Mouse (Mus musculus): Measurements from ENCODE around the gene Nanos1. TPM values are rescaled to one million over a fixed set of nuclear protein-coding genes. Genes with fewer than 3 reads are reported as not detected.

Gene Nanos1
- polyA plus RNA-seq (2015; fragmentation: Nextera tagmentation; extraction: Ambion mirVana), result 2.2 and 2.7 TPM in 2 replicates

GRCm38 (mm10) chr19:60755438-60756191, at the start of gene Nanos1:
Gene Nanos1, plus strand, starts transcription at chr19:60755987.

DNA sequence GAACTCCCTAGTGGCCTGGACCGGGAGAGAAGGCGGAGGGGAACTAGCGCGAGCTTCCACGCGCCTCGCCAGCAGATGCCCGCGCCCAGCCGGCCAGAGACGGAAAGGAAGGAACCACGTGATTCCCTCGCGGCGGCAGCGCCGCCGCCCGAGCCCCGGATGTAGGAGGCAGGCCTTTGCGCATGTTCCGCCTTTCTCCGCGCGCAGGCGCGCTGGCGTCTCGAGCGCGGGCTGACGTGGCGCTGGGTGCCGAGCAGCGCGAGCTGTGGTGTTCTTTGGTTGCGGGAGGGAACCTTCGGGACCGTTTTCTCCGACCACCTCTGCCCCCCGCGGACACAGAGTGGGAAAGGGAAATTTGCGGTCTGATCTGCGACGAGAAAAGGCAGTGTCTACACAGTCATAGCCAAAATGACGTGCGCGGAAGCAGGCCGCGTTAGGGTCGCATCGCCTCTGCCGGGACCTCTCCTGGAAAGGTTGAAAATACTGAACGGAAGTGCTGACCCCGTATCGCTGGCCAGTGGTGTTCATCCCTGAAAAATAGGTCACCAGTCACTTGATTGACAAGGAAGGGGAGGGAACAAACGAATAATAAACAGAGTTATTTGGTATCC, 34.9 kb downstream of the Nanos1 start, which contains the start of gene Eif3a:
Gene Eif3a (minus strand): TSS at position 108 of the 611 bp plus-strand sequence.

Small RNAs within 50 kb of the gene (microRNA-seq; reads per million reads assigned to microRNA genes)
- not detected for gene mmu-mir-3084-1 (ENCODE audit: borderline replicate concordance, insufficient number of aligned reads)

Other genes with a start within 250 kb of the Nanos1 start
- gene Cacul1, start 175.0 kb upstream of the Nanos1 start, polyA plus RNA-seq (2015; fragmentation: Nextera tagmentation; extraction: Ambion mirVana), result 13.5 and 16.5 TPM in 2 replicates
- 47.5 and 69.9 TPM in 2 replicates for gene Eif3a, start 34.7 kb downstream of the Nanos1 start, polyA plus RNA-seq (2015; fragmentation: Nextera tagmentation; extraction: Ambion mirVana)
- gene Fam45a, start 55.6 kb downstream of the Nanos1 start, polyA plus RNA-seq (2015; fragmentation: Nextera tagmentation; extraction: Ambion mirVana), result 30.1 and 36.1 TPM in 2 replicates
- gene Sfxn4, start 105.5 kb downstream of the Nanos1 start, polyA plus RNA-seq (2015; fragmentation: Nextera tagmentation; extraction: Ambion mirVana), result 11.1 and 11.4 TPM in 2 replicates
- 580 and 1,043 TPM in 2 replicates for gene Prdx3, start 118.6 kb downstream of the Nanos1 start, polyA plus RNA-seq (2015; fragmentation: Nextera tagmentation; extraction: Ambion mirVana)
- 1.7 and 2.2 TPM in 2 replicates for gene Grk5, start 133.8 kb downstream of the Nanos1 start, polyA plus RNA-seq (2015; fragmentation: Nextera tagmentation; extraction: Ambion mirVana)

All from adrenal gland, postnatal 0 days (tissue).